Mouse (Mus musculus) MEL (cell line): ENCODE measurements around the gene Il20.

ENCODE experiments used
- CTCF ChIP-seq, 3 experiments: IDR thresholded peaks in 2 of 3; conservative IDR thresholded peaks in 1 of 3; 2 replicates each; pipeline ENCODE4 v1.5.1; 2011 to 2012; ENCODE audit warnings: low read length in 3 of 3, low read depth in 2 of 3, mild to moderate bottlenecking in 2 of 3, improper control_type of control experiment in 1 of 3, inconsistent platforms in 1 of 3, mixed read lengths in 1 of 3, moderate library complexity in 1 of 3; ENCODE audit not compliant: control insufficient read depth in 1 of 3, insufficient read depth in 1 of 3, poor library complexity in 1 of 3, severe bottlenecking in 1 of 3
- MYC ChIP-seq: IDR thresholded peaks from 2 replicates; pipeline ENCODE4 v1.6.1; 2011; ENCODE audit warnings: low read depth, mild to moderate bottlenecking, low read length, improper control_type of control experiment, moderate library complexity
- POLR2A ChIP-seq, 2 experiments: IDR thresholded peaks; 2 replicates each; pipeline ENCODE4 v1.6.1; 2011 to 2012; ENCODE audit warnings: low read length in 2 of 2, mild to moderate bottlenecking in 2 of 2, control low read depth in 1 of 2, improper control_type of control experiment in 1 of 2, low read depth in 1 of 2, moderate library complexity in 1 of 2; ENCODE audit not compliant: control insufficient read depth in 1 of 2, insufficient read depth in 1 of 2, poor library complexity in 1 of 2
- RAD21 ChIP-seq: IDR thresholded peaks from 2 replicates; pipeline ENCODE4 v1.6.1; 2011; ENCODE audit warnings: mild to moderate bottlenecking, low read depth, low read length, improper control_type of control experiment

DNA sequence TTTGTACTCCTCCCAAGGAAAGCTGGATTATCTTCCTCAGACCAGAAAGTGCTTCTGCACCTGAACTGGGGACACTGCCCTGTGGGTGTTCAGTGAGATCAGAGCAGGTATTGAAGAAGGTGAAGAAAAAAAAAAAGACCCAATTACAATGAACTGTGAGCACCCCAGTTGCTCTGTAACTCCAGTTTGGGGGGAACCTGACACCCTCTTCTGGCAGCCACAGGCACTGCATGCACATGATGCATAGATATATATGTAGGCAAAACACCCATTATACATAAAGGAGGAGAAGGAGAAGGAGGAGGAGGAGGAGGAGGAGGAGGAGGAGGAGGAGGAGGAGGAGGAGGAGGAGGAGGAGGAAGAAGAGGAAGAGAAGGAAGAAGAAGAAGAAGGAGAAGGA, 15.2 kb upstream of the Il20 start:
- peak; percentile 32 for TF ChIP-seq RAD21
- TF ChIP-seq POLR2A (IDR thresholded peaks at IDR 0.05; ENCODE audit: control insufficient read depth in 1 of 2, insufficient read depth in 1 of 2, low read depth in 1 of 2, low read length in 2 of 2, poor library complexity in 1 of 2), result no peak
- no peak for TF ChIP-seq MYC
- peak; percentile 43 to 60 (median 48); a peak in 5 of 6 replicates for TF ChIP-seq CTCF (IDR thresholded peaks at IDR 0.05 in 2 of 3, conservative IDR thresholded peaks at IDR 0.05 in 1 of 3; ENCODE audit: control insufficient read depth in 1 of 3, insufficient read depth in 1 of 3, low read depth in 2 of 3, low read length in 3 of 3, poor library complexity in 1 of 3, severe bottlenecking in 1 of 3)
